Mouse (Mus musculus): ENCODE measurements around the gene Fxyd3.

- TF ChIP-seq CTCF (IDR thresholded peaks at IDR 0.05; ENCODE audit: insufficient read depth, low read depth, low read length) (no peak), POLR2A (IDR thresholded peaks at IDR 0.05; ENCODE audit: insufficient read depth, low read depth, low read length) (no peak)
Measured at GRCm38 (mm10) chr7:31033409-31034165, 42.9 kb downstream of the Fxyd3 start.

Data from olfactory bulb, adult 2 months (tissue).